Mouse (Mus musculus) myocyte (in vitro differentiated cells): ENCODE measurements around the gene Gatb. TPM values are rescaled to one million over a fixed set of nuclear protein-coding genes. Genes with fewer than 3 reads are reported as not detected.

Experiments used
- H3K27me3 ChIP-seq: one replicate; pipeline ENCODE4 v1.6.1; 2011; ENCODE audit not compliant: control insufficient read depth, insufficient read depth, insufficient read length
- H3K36me3 ChIP-seq: one replicate; pipeline ENCODE4 v1.6.1; 2011; ENCODE audit not compliant: control insufficient read depth, insufficient read depth
- H3K4me2 ChIP-seq: one replicate; pipeline ENCODE4 v1.6.1; 2011; ENCODE audit warnings: low read depth, control low read depth
- H3K4me3 ChIP-seq: one replicate; pipeline ENCODE4 v1.5.1; 2011; ENCODE audit warnings: mild to moderate bottlenecking, control low read depth, moderate library complexity
- H3K79me2 ChIP-seq: one replicate; pipeline ENCODE4 v1.6.1; 2011; ENCODE audit not compliant: control insufficient read depth, insufficient read depth
- H3ac ChIP-seq: one replicate; pipeline ENCODE4 v1.6.1; 2011; ENCODE audit not compliant: control insufficient read depth, insufficient read length
- CEBPB ChIP-seq: IDR thresholded peaks from 2 replicates; pipeline ENCODE4 v1.6.1; 2011; ENCODE audit warnings: mild to moderate bottlenecking, moderate library complexity; ENCODE audit not compliant: poor library complexity, insufficient read depth, severe bottlenecking
- E2F4 ChIP-seq: IDR thresholded peaks from one replicate; pipeline ENCODE4 v1.6.1; 2011; ENCODE audit warnings: mild to moderate bottlenecking, control low read depth, moderate library complexity; ENCODE audit not compliant: insufficient read depth
- MAX ChIP-seq: IDR thresholded peaks from one replicate; pipeline ENCODE4 v1.6.1; 2011; ENCODE audit warnings: low read depth, mild to moderate bottlenecking, control low read depth
- MYOD1 ChIP-seq, 3 experiments: IDR thresholded peaks; one replicate each; pipeline ENCODE4 v1.6.1; 2011; ENCODE audit warnings: control low read depth in 2 of 3, low read depth in 2 of 3, mild to moderate bottlenecking in 2 of 3, moderate library complexity in 1 of 3; ENCODE audit not compliant: insufficient read length in 2 of 3, control insufficient read depth in 1 of 3
- MYOG ChIP-seq, 3 experiments: IDR thresholded peaks; one replicate each; pipeline ENCODE4 v1.6.1; 2011; ENCODE audit warnings: control low read depth in 2 of 3, low read depth in 2 of 3, mild to moderate bottlenecking in 2 of 3; ENCODE audit not compliant: insufficient read length in 2 of 3, control insufficient read depth in 1 of 3, insufficient read depth in 1 of 3
- POLR2A ChIP-seq: IDR thresholded peaks from one replicate; pipeline ENCODE4 v1.6.1; 2011; ENCODE audit warnings: low read depth, mild to moderate bottlenecking, control low read depth, moderate library complexity; ENCODE audit not compliant: insufficient read length
- POLR2AphosphoS2 ChIP-seq: IDR thresholded peaks from one replicate; pipeline ENCODE4 v1.6.1; 2011; ENCODE audit warnings: low read depth, control low read depth; ENCODE audit not compliant: insufficient read length
- REST ChIP-seq: IDR thresholded peaks from one replicate; pipeline ENCODE4 v1.6.1; 2011; ENCODE audit warnings: mild to moderate bottlenecking, control low read depth, moderate library complexity; ENCODE audit not compliant: insufficient read depth, insufficient read length
- SRF ChIP-seq: IDR thresholded peaks from one replicate; pipeline ENCODE4 v1.6.1; 2011; ENCODE audit warnings: low read depth; ENCODE audit not compliant: control insufficient read depth, insufficient read length
- TCF12 ChIP-seq: IDR thresholded peaks from one replicate; pipeline ENCODE4 v1.6.1; 2011; ENCODE audit warnings: mild to moderate bottlenecking, control low read depth; ENCODE audit not compliant: poor library complexity, insufficient read depth, severe bottlenecking
- TCF3 ChIP-seq: IDR thresholded peaks from one replicate; pipeline ENCODE4 v1.6.1; 2011; ENCODE audit warnings: low read depth, control low read depth; ENCODE audit not compliant: insufficient read length
- USF1 ChIP-seq: IDR thresholded peaks from one replicate; pipeline ENCODE4 v1.6.1; 2011; ENCODE audit warnings: low read depth, mild to moderate bottlenecking, control low read depth, moderate library complexity
- polyA plus RNA-seq: library from polyadenylated mRNA; unstranded; fragments of >200 nt; fragmentation: generic; extraction: Trizol; gene quantifications from one replicate; pipeline ENCODE4 v1.2.1, GENCODE M21; 2012; ENCODE audit warnings: missing spikeins

The Gatb gene
- polyA plus RNA-seq, 1 experiment = 14.3 TPM

DNA sequence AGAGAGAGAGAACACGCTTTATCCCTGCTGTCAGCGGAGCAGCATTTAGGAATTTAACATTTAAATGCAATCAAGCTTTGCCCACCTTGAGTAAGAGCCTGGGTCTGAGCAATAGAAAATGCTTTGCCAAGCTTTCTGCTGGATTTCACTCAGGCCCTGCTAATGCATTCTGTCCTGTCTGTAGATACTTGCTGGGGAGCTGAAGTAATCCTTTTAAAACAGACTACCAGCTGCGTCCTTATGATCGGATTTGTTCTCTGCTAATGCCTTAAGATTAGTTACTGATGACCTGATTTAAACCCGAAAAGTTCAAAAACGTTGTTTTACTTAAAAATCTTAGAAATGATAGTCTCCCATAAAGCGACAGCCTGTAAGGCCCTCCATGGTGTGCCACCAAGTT lies 107.2 kb downstream of the Gatb start:
- no peaks in the 10 kb centered on the region for H3K79me2 ChIP-seq
- no peaks in the 10 kb centered on the region for H3K36me3 ChIP-seq
- TF ChIP-seq REST (no peak), MYOG (IDR thresholded peaks at IDR 0.05; ENCODE audit: control insufficient read depth in 1 of 3, insufficient read depth in 1 of 3, insufficient read length in 2 of 3, low read depth in 2 of 3) (no peak), POLR2AphosphoS2 (no peak), TCF12 (no peak), SRF (no peak), POLR2A (no peak), MYOD1 (IDR thresholded peaks at IDR 0.05; ENCODE audit: control insufficient read depth in 1 of 3, insufficient read length in 2 of 3, low read depth in 2 of 3) (no peak), CEBPB (no peak), E2F4 (no peak), USF1 (no peak), MAX (no peak), TCF3 (no peak)
- no peak overlapping the region for H3K4me3 ChIP-seq
- H3K4me2 ChIP-seq = no peak overlapping the region
- H3ac ChIP-seq = no peak overlapping the region
- no peaks in the 10 kb centered on the region for H3K27me3 ChIP-seq

DNA sequence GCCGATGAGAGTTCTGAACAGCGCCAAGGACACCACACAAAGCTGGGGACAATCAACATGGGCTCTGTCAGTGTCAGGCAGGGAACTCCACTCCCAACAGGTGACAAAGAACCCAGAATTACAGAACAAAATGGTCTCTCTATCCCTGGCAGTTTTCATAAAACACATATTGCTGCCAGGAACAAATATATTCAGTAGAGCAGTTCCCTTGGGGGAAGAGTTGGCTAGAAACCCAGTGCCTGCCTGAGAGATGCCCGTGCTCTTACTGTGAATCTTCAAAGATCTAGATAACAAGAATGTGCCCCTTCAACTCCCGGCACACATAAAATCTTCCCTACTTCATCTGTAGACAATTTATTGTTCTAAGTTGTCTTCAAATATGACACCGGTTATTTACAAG lies 109.7 kb downstream of the Gatb start:
- Histone ChIP-seq H3ac (no peak overlapping the region), H3K4me2 (no peak overlapping the region), H3K36me3 (no peaks in the 10 kb centered on the region), H3K27me3 (no peaks in the 10 kb centered on the region), H3K4me3 (no peak overlapping the region), H3K79me2 (no peaks in the 10 kb centered on the region)
- TF ChIP-seq MYOD1 (IDR thresholded peaks at IDR 0.05; ENCODE audit: control insufficient read depth in 1 of 3, insufficient read length in 2 of 3, low read depth in 2 of 3) (no peak), POLR2A (no peak), MAX (no peak), SRF (no peak), POLR2AphosphoS2 (no peak), TCF3 (no peak), REST (no peak), E2F4 (no peak), MYOG (IDR thresholded peaks at IDR 0.05; ENCODE audit: control insufficient read depth in 1 of 3, insufficient read depth in 1 of 3, insufficient read length in 2 of 3, low read depth in 2 of 3) (no peak), CEBPB (no peak)

DNA sequence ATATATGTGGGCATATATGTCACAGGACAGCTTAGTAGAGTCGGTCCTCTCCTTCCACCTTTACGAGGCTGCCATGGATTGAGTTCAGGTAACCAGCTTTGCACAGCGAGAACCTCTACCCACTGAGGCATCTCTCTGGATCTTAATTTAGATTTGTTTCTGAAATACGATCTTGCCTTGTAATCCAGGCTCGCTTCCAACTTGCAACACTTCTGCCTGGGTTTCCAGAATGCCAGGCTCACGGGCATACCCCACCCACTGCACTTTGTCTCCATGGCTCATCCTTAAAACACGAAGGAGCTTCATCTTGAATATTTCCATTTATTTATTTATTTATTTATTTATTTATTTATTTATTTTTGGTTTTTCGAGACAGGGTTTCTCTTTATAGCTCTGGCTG lies 111.4 kb downstream of the Gatb start:
- Histone ChIP-seq H3K4me2 (no peak overlapping the region), H3K27me3 (no peaks in the 10 kb centered on the region), H3ac (no peak overlapping the region), H3K36me3 (no peaks in the 10 kb centered on the region), H3K79me2 (no peaks in the 10 kb centered on the region), H3K4me3 (no peak overlapping the region)
- TF ChIP-seq TCF3 = no peak
- TF ChIP-seq POLR2A = no peak
- no peak for TF ChIP-seq E2F4
- TF ChIP-seq REST = no peak
- TF ChIP-seq SRF = no peak
- TF ChIP-seq POLR2AphosphoS2 = no peak
- TF ChIP-seq MYOD1 (IDR thresholded peaks at IDR 0.05; ENCODE audit: control insufficient read depth in 1 of 3, insufficient read length in 2 of 3, low read depth in 2 of 3) = no peak
- no peak for TF ChIP-seq MYOG (IDR thresholded peaks at IDR 0.05; ENCODE audit: control insufficient read depth in 1 of 3, insufficient read depth in 1 of 3, insufficient read length in 2 of 3, low read depth in 2 of 3)
- TF ChIP-seq USF1 = no peak
- TF ChIP-seq TCF12 = no peak
- no peak for TF ChIP-seq MAX
- no peak for TF ChIP-seq CEBPB

DNA sequence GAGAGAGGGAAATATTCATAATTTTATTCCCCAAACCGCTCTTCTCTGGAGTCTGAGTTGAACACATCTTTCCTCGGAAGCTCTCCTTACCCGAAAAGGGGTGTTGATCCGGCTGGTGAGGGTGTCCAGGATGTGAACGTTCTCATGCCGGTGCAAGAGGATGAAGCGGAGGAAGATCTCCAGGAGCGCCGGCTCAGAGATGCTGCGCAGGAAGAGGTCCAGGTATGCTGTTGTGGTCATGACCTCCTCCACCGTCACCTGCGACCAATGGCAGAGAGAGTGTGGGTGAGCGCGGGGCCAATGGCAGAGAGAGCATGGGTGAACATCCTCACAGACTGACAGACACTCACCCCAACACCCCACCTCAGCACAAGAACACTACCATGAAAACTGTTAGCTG lies 114.4 kb downstream of the Gatb start:
- no peaks in the 10 kb centered on the region for H3K36me3 ChIP-seq
- no peak overlapping the region for H3K4me3 ChIP-seq
- H3K4me2 ChIP-seq = no peak overlapping the region
- TF ChIP-seq POLR2A (no peak), MAX (no peak), SRF (no peak), E2F4 (no peak), REST (no peak)
- no peaks in the 10 kb centered on the region for H3K79me2 ChIP-seq
- H3ac ChIP-seq = no peak overlapping the region
- no peaks in the 10 kb centered on the region for H3K27me3 ChIP-seq

DNA sequence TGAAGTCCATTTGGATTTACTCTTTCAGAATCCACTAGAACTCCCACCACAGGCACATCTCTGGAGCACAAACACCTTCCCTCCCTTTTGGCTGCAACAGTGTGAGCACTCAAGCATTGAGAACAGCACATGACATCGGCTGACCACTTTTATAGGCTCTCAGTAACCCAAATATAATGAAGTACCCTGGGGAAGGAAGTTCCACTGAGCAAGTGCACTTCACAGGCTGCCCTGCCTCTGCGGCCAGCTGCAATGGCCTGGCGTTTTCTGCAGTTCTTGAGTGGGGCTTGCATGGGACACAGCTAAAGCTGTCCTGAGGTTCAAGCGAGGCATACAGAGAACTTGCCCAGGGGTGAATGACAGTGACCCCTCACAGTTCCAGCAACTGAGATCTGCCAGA lies 117.2 kb downstream of the Gatb start:
- Histone ChIP-seq H3K4me3 (no peak overlapping the region), H3K79me2 (no peaks in the 10 kb centered on the region), H3ac (no peak overlapping the region), H3K36me3 (no peaks in the 10 kb centered on the region), H3K4me2 (no peak overlapping the region), H3K27me3 (no peaks in the 10 kb centered on the region)
- TF ChIP-seq TCF12 = no peak
- no peak for TF ChIP-seq MAX
- no peak for TF ChIP-seq TCF3
- no peak for TF ChIP-seq CEBPB
- TF ChIP-seq E2F4 = no peak
- no peak for TF ChIP-seq POLR2A
- TF ChIP-seq POLR2AphosphoS2 = no peak
- no peak for TF ChIP-seq MYOD1 (IDR thresholded peaks at IDR 0.05; ENCODE audit: control insufficient read depth in 1 of 3, insufficient read length in 2 of 3, low read depth in 2 of 3)
- TF ChIP-seq MYOG (IDR thresholded peaks at IDR 0.05; ENCODE audit: control insufficient read depth in 1 of 3, insufficient read depth in 1 of 3, insufficient read length in 2 of 3, low read depth in 2 of 3) = no peak
- TF ChIP-seq USF1 = no peak
